Mouse (Mus musculus) spleen, adult 2 months (tissue): Measurements from ENCODE around the gene Slc5a4a.

Experiments
- CTCF ChIP-seq: fragments of 200-500 bp; IDR thresholded peaks from 2 replicates; pipeline ENCODE4 v1.5.1; 2011; ENCODE audit warnings: mild to moderate bottlenecking, inconsistent platforms; ENCODE audit not compliant: insufficient read depth, insufficient read length, insufficient replicate concordance; ENCODE audit errors: extremely low read depth
- POLR2A ChIP-seq: fragments of 200-500 bp; IDR thresholded peaks from 2 replicates; pipeline ENCODE4 v1.6.1; 2011; ENCODE audit warnings: low read depth, low read length, inconsistent platforms

- no peak for TF ChIP-seq CTCF
- no peak for TF ChIP-seq POLR2A
Measured at GRCm38 (mm10) chr10:76120124-76120711, 27.0 kb upstream of the Slc5a4a start.
